Mouse (Mus musculus) embryo, embryonic 10 days (tissue): ENCODE results near the gene Mob3a.
A peak's percentile ranks its signal among the peaks of the same experiment; 100 is the strongest.

Source experiments
- DNase-seq: peaks from one replicate; pipeline ENCODE4 v3.0.0-alpha.2; 2015; ENCODE audit warnings: low spot score

Gene Mob3a

DNA sequence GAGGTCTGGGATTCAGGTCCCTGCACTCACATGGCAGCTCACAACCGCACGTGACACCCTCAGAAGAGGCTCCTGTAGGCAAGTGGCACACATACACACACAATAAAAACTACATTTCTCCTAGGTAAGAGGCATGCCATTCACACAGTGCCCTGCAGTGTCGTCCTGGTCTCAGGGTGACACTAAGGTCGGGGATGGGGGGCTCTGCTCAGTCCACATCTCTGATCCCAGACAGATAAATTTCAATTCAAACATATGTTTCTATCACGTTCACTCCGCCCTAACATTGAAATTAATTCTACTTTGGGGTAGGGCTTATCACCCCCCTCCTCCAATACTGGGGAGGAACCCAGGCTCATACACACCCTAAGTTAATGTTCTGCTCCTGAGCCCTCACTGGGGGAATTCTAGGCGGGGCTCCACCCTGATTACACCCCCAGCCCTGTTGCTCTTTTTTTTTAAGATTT, 1.7 kb downstream of the Mob3a start:
- no peak for DNase-seq

DNA sequence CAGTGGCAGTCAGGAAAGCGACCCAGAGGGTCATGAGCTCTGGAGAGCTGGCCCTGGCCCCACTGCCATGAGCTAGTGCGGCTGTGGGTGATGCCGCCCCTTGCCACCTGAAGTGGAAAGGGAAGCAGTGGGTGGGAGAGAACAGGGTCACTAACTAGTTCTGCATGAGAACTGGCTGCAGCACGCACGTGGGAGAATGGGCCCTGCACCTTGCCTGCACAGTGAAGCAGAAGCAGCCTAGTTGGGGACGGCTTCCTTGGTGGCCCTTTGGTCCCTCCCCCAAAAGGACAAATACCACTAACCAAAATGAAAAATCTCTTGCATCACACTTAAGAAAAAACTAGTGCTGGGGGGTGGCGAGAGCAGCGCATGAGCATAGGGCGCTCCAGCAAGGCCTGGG, 3.2 kb downstream of the Mob3a start:
- no peak for DNase-seq

DNA sequence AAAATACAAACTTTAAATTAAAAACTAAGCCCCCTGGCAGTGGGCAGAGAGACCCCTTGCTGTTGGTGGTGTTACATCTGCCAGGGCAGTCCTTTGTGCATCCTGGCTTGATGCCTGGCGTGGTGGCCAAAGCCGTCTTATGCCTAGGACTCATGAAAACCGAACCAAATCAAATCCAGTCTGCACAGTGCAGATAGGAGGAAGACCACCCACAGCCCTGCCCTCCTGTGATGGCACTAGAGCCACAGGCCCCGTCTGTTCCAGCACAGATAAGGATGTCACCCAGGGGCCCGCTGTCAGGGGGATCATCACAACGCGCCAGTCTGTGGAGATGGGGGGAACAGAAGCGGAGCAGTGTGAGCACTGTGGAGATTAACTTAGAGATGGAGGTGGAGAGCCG, 4.0 kb downstream of the Mob3a start:
- DNase-seq, result no peak

DNA sequence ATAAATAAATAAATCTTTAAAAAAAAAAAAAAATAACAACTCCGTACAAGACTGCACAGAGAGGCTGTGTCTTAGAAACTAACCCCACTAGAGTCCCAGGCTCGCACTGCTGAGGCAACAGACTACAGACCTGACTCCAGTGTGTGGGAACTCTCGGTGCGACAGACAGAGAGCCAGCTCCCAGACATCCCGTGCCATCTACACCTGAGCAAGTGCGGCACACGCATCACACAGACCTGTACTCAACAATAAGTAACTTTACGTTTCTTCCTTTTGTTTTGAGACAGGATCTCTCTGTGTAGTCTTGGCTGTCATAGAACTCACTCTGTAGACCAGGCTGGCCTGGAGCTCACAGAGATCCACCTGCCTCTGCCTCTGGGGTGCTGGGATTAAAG, 4.4 kb downstream of the Mob3a start:
- no peak for DNase-seq

DNA sequence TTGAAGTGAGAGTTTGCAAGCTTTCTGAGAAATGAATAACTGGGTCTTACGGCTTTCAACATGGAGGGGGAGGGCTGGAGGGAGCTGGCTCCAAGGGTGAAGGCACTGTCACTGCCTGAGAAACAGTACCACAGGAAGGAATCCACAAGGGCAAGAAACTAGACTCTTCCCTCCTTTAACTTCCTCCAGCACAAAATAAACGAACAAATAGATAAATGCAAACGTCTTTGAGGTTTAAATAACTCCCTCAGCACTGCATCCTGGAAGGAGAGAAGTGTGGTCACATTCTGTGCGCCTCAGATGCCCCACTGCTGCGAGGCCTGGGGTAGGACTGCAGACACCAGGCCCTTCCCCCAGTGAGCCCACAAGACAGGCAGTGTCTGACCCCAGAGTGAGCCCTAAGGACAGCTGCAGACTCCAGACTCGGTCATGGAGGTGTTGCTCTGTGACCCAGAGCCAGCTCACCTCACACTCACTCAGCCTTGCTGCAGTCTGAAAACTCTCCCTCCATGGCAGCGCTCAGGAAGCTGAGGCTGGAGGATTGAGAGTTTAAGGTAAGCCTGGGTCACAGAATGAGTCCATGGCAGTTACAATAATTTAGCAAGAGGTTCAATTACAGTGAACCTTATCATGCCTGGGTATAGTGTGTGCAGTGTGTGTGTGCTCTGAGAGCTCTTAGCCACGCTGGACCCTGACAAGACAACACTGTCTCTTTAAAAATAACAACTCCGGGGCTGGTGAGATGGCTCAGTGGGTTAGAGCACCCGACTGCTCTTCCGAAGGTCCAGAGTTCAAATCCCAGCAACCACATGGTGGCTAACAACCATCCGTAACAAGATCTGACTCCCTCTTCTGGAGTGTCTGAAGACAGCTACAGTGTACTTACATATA, 5.0 kb downstream of the Mob3a start:
- DNase-seq, result no peak

DNA sequence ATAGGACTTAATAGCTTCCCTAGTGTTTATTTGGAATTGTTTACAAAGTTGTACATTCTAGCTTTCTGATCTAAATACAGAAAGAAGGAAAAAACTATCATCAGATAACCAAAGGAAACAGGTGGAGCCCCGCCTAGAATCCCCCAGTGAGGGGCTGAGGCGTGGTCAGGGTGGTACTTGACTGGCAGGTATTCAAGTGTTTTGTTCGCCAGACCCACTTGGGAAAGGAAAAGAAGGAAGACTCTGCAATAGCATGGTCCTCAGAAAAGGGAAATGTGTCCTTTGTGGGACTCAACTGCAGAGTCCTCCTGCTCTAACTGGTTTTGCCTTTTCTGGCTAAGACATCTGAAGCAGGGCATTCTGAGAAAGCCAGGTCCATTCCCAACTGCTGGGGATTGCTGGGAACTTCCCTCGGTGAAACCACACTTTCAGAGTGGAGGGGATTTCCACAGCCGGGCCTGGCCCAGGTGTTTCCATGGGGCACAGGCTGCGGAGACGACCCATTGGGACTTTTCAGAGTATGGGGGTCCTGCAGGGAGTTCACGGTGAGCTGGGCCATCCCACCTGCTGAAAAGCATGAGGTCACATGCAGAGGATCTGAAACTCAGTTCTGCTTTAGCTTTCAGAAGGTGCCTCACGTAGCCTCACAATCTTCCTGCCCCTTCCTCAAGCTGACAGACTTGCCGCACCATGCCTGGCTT, 5.8 kb downstream of the Mob3a start:
- no peak for DNase-seq

DNA sequence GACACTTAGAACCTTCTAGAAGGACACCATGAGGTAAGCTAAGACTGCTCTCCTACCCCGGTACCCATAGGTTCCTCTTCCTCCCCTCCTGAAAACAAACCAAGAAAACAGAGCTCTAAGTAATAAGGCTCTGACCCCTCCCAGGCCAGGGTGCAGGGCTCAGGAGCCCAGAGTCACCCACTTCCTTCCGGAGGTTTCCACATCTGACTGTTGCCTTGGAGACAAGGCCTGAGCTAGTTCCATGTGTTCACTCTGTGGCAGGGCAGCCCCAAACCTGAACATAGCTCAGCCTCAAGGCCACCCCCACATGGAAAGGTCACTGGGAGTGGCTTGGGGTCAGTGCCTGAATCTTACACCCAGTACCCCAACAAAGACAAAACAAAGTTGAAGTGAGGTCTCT, 6.6 kb downstream of the Mob3a start:
- DNase-seq, result no peak

DNA sequence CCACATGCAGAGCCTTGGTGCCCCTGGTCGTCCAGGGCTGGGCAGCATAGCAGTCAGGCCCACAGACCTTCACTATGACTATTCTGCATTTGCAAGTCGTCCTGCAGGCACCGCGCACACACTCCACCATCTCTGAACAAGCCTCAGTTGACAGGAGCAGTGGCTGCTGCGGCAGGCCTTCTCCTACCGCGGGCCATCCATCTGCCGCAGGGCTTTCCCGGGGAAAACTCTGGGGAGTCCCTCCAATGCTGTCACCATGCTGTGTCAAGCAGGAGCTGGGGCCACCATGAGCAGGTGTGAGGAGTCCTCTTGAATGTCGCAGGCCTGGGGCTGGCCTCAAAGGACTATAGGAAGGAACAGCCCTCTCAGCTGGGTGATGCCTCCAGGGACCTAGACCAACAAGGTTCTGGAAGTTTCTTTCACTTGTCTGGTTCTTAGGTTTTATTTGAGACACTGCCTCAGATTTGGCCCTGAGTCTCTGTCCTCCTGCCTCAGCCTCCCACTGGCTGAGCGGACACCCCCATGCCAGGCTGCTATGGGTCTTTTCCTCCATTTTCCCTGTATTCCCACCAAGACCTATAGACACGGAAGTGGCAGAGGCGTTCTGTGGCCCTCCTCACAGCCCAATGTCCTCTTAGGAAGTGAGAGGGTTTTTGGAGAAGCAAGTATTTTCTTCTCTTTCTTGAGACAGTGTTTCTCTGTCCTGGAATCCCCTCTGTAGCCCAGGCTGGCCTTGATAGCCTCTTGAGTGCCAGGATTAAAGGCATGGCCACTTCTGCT, 7.4 kb downstream of the Mob3a start:
- DNase-seq, result no peak

DNA sequence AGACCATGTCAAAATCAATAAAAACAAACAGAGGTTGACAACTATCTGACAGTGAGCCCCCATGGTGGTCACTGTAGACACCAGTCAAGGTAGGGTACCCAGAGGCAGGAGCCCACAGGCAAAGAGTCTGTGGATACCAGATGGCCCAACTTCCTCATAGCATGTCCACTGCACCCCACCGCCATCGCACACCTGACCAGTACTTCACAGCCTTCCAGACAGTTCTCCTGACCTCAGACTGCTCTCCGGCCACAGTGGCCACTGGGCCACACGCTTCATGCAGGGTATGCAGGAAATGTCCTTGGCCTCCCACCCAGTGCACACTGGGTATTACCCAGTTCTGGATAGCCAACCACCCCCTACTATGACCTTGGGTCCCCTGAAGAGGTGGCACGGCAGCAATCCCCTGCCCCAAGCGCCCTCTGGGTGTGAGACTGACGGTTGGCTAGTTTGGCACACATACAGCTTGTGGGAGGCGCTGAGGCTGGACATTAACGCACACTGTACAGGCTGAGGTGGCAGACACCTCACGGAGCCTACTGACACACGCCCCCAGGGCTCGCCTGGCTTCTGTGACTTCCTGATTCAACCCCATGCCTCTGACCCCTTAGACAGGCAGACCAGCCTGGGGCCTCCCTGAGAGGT, 8.3 kb downstream of the Mob3a start:
- DNase-seq, result no peak

DNA sequence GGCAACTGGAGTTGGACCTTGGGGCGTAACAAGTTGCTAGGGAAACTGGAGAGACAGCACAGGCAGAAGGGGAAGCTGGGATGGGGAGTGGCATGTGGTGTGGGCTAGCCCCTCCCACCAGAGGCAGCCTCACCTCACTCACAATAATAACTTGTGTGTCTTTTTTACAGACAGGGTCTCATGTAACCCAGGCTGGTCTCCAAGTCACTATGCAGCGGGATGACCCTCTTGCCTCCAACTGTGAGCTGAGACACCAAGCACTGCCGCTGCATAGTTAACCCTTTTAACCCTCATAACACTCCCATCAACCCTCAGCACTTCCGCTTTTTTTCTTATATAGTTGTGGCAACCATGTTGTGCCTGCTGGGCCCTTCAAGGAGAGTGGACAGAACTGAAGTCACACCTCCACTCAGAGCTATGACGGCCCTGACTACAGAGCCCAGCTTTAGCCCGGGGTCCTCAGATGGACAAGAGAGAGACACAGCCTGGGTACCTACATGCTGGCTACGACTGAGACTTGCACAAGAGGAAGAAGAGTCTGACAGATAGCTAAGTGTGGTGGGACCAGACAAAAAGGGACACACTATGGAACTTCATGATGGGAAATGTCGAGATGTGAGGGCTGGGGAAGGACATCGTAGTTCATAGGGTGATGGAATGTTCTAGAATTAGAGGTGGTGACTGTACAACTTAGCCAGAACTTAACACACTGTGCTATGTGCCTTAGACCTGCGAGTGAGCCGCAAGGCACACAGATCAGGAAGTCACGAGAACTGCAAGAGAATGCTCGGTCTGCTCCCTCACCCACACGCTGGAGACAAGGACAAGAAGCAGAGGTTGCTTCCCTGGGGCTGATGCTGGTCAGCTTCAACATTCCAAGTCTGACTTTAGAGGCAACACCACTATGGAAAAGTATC, 9.3 kb downstream of the Mob3a start:
- DNase-seq, result no peak

DNA sequence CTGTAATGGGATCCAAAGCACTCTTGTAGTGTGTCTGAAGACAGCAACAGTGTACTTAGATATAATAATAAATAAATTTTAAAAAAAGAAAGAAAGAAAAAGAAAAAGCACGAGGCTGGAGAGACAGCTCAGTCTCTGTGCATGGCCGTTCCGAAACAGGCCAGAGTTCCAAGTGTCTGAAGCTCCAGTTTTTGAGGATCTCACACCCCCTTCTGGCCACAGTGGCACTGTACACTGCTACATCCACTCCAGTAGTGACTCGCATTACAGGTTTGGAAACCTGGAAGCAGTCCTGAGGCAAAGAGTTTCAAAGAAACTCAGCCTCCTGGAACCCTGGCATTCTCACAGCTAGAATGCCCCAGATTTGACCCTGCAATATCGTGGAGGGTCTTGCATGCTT, 13.9 kb downstream of the Mob3a start:
- peak; percentile 79 for DNase-seq

DNA sequence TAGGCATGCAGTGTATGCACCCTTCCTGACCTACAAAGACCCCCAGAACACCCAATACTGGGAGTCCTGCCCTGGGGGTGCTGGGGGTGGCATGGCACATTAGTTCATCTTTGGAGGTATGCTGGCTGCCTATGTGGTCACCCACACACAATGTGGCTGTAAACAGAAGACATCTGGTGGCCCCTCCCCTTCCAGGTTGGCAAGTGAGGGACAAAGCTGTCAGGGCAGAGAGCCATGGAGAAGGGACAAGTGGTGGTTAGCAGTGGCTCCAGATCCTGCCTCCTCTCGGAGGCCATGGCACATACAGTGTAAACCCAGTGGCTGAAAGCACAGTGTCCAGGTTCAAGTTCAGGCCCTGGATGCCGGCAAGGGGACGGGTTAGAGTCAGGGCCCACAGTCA, 15.2 kb downstream of the Mob3a start:
- DNase-seq, result no peak

DNA sequence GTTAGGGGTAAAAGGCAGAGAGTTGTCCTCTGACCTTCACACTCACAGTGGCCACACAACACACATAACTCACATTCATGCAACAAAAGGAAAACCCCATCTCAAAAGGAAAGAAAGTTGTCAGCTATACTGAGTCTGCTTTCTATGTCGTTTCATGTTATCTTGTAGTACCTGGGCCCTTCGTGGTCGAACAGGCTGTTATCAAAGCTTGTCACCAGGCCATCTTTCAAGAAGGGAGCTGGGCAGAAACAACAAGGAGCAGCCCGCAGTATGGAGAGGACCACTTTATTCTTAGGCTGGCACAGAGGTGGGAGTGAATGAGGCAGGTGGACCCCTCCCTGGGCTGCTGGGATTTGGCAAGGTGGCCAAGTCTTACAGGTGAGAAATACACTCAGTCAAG, 16.8 kb downstream of the Mob3a start:
- no peak for DNase-seq

DNA sequence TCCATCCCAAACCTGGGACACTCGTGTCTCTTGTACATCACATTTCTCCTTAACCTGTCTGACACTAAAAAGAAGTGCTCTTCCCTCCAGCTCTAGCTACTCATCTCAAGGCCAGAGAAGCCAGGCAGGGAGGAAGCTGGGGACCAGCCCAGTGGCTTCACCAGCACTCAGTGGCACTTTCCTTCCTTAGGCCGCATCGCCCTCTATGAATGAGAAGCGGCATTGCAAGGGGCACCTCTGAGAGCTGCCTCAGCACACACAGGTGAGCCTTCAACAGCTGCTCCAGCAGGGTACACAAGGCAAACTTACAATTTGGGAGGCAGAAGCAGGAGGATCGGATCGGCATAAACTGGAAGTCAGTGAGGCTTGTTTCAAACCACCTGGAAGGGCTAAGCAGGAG, 17.6 kb downstream of the Mob3a start:
- peak; percentile 70 for DNase-seq

DNA sequence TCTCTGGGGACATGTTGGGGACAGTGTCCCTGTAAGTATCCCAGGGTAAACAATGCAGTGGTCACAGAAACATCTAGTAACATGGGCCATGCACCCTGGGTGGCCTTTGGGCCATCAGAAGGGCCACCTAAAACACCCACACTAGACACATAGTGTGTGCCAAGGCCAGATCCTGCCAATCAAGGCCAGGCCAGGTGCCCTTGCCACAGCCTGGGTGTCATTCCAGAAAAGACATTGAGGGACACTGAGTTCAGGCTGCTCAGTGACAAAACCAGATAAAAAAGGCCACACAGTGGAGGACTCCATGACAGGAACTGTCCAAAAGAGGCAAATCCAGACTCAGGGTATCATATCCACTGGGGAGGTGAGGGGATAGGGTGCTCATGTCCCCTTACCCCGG, 18.1 kb downstream of the Mob3a start:
- DNase-seq, result no peak

DNA sequence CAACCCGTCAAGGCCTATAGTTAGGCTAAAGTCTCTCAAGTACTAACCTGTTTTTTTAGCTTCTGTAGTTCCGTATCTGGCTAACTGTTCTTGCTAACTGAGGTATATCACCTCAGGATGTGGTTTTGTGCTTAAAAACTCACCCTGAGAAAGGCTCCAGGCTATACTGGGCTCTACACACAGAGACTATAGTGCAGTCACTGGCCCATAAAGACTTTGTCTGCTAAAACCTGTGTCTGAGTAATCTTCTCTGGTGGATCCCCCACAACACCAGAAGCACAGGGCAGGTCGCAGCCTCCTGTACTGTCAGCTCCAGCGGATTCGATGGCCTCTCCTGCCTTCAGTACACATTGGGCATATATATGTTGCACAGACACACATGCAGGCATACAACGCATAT, 19.8 kb downstream of the Mob3a start:
- DNase-seq, result no peak

DNA sequence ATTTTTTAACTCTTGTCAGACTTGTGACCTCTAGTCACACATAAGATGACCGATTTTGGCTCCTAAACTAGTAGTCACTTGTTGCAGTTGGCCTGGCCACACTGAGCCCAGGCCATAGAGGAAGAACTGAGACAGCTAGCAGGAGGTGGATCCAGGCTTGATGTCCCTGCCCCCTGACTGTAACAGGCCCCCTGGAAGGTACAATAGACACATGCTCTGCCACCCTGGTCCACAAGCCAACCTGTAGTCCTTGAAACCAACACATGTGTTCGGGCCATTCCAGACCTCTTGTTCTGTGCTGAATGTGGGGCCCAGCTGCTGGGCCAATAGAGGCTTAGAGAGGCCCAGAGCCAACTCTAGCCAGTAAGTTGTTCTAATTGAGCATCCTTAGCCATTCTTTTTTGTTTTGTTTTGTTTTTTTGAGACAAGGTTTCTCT, 21.5 kb downstream of the Mob3a start:
- DNase-seq, result no peak

DNA sequence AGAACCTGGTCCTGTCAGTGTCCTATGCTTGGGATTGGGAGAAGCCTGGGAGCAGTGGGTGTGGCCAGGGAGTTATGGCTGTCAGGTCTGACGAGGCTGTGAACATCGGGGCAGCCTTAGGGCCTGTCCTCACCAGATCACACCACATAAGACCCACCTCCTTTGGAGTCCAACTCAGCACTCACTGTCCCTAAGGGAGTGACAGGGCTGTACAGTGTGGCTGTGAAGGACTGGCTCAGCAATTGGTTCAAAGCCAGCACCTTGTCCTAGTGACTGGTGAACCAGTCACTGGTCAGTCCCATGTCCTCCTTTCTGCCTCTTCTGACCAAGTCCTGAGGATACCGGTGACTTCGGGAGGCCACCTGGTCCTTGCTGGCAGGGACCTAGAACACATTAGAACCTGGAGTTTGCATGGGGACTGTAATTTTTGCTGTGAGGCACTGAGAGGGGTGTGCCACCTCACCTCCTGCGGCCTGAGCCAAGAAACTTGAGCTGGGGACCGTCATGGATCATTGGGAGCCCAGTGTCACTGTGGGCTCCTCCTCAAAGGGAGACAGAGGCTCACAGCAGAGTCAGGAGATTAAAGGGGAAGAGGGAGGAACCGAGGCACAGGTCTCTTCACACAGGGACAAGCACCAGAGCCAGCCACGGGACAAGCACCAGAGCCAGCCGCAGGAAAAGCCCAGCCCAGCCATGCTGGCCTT, 22.1 kb downstream of the Mob3a start:
- no peak for DNase-seq

DNA sequence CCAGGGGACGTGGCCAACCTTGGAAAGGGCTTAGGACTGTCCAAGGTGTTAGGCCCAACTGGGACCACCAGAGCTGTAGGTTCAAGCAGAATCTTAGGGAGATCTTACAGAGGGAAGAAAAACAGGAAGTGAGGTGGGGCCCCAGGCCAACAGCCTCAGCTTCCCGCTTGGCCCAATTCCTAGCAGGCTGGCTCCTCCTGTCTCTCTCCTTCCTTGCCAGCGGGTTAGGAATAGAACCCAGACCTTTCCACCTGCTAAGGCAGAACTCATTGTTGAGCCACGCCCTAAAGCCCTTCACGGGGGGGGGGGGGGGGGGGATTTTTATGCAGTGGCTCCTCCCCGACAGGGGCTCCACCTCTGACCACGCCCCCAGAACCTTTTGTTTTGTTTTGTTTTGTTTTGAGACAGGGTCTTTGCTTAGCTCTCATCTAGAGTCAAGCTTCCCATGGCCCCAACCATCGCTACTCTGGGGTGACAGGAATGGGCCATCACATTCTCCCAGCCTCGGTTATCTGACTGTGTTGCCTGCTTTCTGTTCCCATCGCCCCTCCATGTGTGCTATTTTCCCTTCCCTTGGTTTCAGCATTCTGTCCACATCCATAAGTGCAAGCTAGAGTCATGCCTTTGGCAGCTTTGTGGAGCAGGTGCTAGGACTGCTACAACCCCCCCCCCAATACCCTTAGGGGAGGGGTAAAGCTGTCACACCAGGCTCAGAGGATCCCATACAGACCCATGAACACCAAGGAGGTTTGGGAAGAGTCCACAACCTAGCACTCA, 23.0 kb downstream of the Mob3a start:
- no peak for DNase-seq
